Mouse (Mus musculus): Measurements from ENCODE around the gene Ccdc130.
A peak's percentile ranks its signal among the peaks of the same experiment; 100 is the strongest.

GRCm38 (mm10) chr8:84291688-84292087 lies 21.5 kb upstream of the Ccdc130 start:
- TF ChIP-seq CTCF (IDR thresholded peaks at IDR 0.05; ENCODE audit: low read depth, low read length) (peak; percentile 74), GATA1 (IDR thresholded peaks at IDR 0.05; ENCODE audit: borderline replicate concordance, low read length) (no peak), POLR2AphosphoS5 (IDR thresholded peaks at IDR 0.05; ENCODE audit: insufficient replicate concordance, low read depth, low read length) (no peak)
